Mouse (Mus musculus) adrenal gland, postnatal 0 days (tissue): ENCODE data around the gene Gm49425. TPM values are rescaled to one million over a fixed set of nuclear protein-coding genes. Genes with fewer than 3 reads are reported as not detected.

Source experiments
- microRNA-seq: library from miRNA; unstranded; fragments of <30 nt; microRNA quantifications from one replicate; pipeline ENCODE4, GENCODE M21; 2016; ENCODE audit warnings: borderline replicate concordance; ENCODE audit not compliant: insufficient number of aligned reads
- polyA plus RNA-seq: library from polyadenylated mRNA; unstranded; fragments of >200 nt; fragmentation: Nextera tagmentation; extraction: Ambion mirVana; gene quantifications from 2 replicates; pipeline ENCODE4 v1.2.1, GENCODE M21; 2015

Gene Gm49425
- polyA plus RNA-seq, result not detected in 2 replicates

DNA sequence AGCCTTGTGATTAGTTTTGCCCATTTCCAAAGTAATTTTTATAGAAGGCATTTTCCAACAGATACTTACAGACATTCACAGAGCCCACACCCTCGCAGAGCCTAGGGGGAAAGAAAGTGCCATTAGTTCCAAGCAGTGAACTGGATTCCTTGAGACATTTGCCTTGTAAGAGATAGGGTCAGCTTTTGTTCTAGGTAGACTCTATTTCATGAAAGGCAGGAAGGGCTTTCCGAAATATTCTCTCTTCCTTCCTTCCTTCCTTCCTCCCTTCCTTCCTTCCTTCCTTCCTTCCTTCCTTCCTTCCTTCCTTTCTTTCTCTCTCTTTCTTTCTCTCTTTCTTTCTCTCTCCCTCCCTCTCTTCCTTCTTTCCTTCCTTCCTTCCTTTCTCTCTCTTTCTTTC is at the start of gene Gm49425:
Gm49425 (minus strand) TSS at position 101 of the 400 bp plus-strand sequence.

GRCm38 (mm10) chr15:101562850-101563249 is 45.8 kb upstream of the Gm49425 start, which contains the start of gene Krt90:
Gene Krt90 (minus strand): TSS chr15:101562950.

DNA sequence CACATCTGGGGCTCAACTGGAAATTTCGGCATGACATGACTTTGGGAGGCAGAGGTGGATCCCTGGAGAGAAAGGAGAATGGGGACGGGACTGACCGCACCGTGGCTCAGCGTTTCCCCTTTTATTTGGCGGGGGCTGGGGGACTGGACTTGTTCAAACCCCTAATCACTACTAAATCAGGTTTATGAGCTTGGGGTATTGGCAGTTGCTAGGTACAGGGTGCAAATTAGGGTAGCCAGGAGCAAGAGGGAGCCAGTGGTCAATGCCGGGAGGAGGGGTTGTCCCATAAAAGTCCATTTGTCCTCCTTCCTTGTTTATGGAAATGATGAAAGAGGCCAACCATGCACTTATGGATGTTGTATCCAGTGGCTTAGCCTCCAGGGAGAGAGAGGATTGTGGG is 33.5 kb upstream of the Gm49425 start, which contains the start of gene Krt82:
Krt82 (minus strand) TSS at position 101 of the 400 bp plus-strand sequence.

DNA sequence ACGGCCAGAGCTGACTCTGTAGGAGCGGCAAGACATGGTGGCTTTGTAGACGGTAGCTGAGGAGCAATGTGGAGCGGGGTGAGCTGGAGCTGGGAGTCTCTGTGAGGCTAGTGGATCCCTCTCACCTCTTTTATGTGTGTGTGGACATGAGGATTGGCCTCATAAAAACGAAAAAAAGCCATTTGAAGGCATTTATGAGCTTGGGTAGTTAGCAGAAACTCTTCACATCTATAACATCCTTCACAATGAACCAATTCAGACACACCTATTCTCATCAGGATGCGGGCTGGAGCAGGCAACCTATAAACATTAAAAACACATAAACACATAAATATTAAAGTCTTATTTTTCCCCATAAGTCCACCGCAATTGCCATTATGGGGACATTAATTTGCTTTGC is 15.7 kb upstream of the Gm49425 start, which contains the start of gene Krt84:
Krt84 (minus strand) TSS at position 101 of the 400 bp plus-strand sequence.

GRCm38 (mm10) chr15:101491431-101491830 is 25.6 kb downstream of the Gm49425 start, which contains the start of gene Krt83:
Gene Krt83 (minus strand): TSS chr15:101491512.

GRCm38 (mm10) chr15:101472952-101473528 is 44.0 kb downstream of the Gm49425 start, which contains the start of gene Krt86:
Gene Krt86 (plus strand): TSS chr15:101473478.

Small RNAs within 50 kb of the gene (microRNA-seq; reads per million reads assigned to microRNA genes)
- not detected for gene Gm44393

Other genes starting within 250 kb of the Gm49425 start
- gene Atg101, start 233.0 kb downstream of the Gm49425 start, polyA plus RNA-seq, result 78.4 and 85.0 TPM in 2 replicates
- 7.3 and 18.0 TPM in 2 replicates for gene 6030408B16Rik, start 224.0 kb downstream of the Gm49425 start, polyA plus RNA-seq
- 0.51 and 0.54 TPM in 2 replicates for gene Krt80, start 147.1 kb downstream of the Gm49425 start, polyA plus RNA-seq
- gene Krt7, start 106.2 kb downstream of the Gm49425 start, polyA plus RNA-seq, result 16.2 and 18.6 TPM in 2 replicates
- gene Krt87, start 78.5 kb downstream of the Gm49425 start, polyA plus RNA-seq, result not detected in 2 replicates
- not detected in 2 replicates for gene Krt88, start 69.5 kb downstream of the Gm49425 start, polyA plus RNA-seq
- gene Krt81, start 53.5 kb downstream of the Gm49425 start, polyA plus RNA-seq, result not detected in 2 replicates
- gene Krt86, start 43.8 kb downstream of the Gm49425 start, polyA plus RNA-seq, result 0.14 TPM in 1 of 2 replicates, not detected in the other
- gene Krt83, start 25.7 kb downstream of the Gm49425 start, polyA plus RNA-seq, result not detected in 2 replicates
- gene Krt84, start 15.6 kb upstream of the Gm49425 start, polyA plus RNA-seq, result not detected in 2 replicates
- gene Krt82, start 33.4 kb upstream of the Gm49425 start, polyA plus RNA-seq, result not detected in 2 replicates
- gene Krt90, start 45.7 kb upstream of the Gm49425 start, polyA plus RNA-seq, result 0.90 and 2.8 TPM in 2 replicates
- not detected in 2 replicates for gene Krt75, start 56.6 kb upstream of the Gm49425 start, polyA plus RNA-seq
- not detected in 2 replicates for gene Gm5414, start 110.9 kb upstream of the Gm49425 start, polyA plus RNA-seq
- gene Gm5478, start 130.1 kb upstream of the Gm49425 start, polyA plus RNA-seq, result not detected in 2 replicates
- 0.16 TPM in 1 of 2 replicates, not detected in the other for gene Krt6b, start 163.0 kb upstream of the Gm49425 start, polyA plus RNA-seq
- gene Krt6a, start 177.0 kb upstream of the Gm49425 start, polyA plus RNA-seq, result 0.22 TPM in 1 of 2 replicates, not detected in the other
- gene Krt5, start 195.6 kb upstream of the Gm49425 start, polyA plus RNA-seq, result 0.48 and 1.4 TPM in 2 replicates
- gene Krt71, start 225.8 kb upstream of the Gm49425 start, polyA plus RNA-seq, result 0.14 TPM in 1 of 2 replicates, not detected in the other